Mouse (Mus musculus): Measurements from ENCODE around the gene Ncoa1. TPM values are rescaled to one million over a fixed set of nuclear protein-coding genes. Genes with fewer than 3 reads are reported as not detected.
A peak's percentile ranks its signal among the peaks of the same experiment; 100 is the strongest.

Gene Ncoa1
- total RNA-seq (2021) (10 to 100 TPM; 30.2 to 32.6 TPM), polyA plus RNA-seq (2012; rRNA removed) (16.4 and 25.0 TPM in 2 replicates)
- long read RNA-seq, full-length matches to known transcripts = 15 of 45 reads
- long read RNA-seq, partial matches to known transcripts = 5 of 45 reads
- long read RNA-seq, other reads (novel, unspliced or antisense) = 25 of 45 reads

DNA sequence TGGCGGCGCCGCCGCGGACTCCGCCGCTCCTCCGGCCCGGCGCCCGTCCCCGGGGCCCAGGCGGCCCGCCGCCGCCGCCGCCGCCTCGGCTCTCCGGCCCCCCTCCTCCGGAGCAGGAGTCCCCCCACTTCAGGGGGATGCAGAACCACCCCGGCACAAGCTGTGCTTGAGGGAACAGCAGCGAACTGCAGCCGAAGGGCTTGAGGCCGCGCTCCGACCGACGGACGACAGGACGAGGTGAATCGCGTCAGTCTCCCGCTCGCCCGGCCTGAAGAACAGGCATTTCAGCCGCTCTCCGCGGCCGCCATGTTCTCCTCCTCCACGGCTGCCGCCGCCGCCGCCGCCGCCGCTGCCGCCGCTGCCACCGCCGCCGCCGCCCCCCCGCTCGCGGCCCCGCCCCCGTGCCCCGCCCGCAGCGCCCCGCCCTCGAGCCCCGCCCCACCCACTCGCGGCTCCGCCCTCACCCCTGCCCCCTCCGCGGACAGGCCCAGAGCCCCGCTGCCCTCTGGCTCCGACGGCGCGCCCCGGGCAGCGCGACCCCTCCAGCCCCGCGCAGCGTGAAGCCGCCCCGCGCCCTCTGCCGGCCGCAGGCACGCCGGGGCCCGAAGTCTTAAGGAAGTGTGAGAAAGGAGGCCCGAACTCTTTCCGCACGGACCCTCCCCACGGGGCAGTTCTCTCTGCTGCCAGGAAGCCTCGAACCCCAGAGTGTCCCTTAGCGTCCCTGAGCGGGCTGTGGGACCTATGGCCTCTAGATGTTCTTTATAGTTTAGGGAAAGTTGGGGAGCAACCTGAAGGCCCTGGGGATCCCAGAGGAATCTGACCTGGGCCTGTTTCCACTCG, at the start of gene Ncoa1:
Gene Ncoa1, minus strand, starts transcription at position 351 of the 840 bp plus-strand sequence.
- intact Hi-C loops (cut with DNase I) = loop anchor here (5.0 kb wide), 3 partner anchors 115 to 245 kb away; partner anchors contain the start of genes Cenpo, Gm3625, Itsn2 and Ptrhd1
- peak; percentile 82 to 85 for DNase-seq
- peak within 1 kb of the TSS; percentile 94 for H3K9ac ChIP-seq (ENCODE audit: low read depth, low read length)
- no peaks in the 10 kb centered on the region; the same call in 1 of the 2 replicates for H3K79me2 ChIP-seq (replicated peaks; ENCODE audit: control insufficient read depth, insufficient read depth, low read length)
- peak within 1 kb of the TSS; percentile 96 for H3K4me3 ChIP-seq
- peaks cover 2% of the 10 kb centered on the region; the same call in 1 of the 2 replicates for H3K4me1 ChIP-seq (ENCODE audit: control insufficient read depth, insufficient read depth, low read length)
- TF ChIP-seq POLR2A (IDR thresholded peaks at IDR 0.05; ENCODE audit: insufficient read depth, low read depth, low read length) (peak; percentile 56), CTCF (IDR thresholded peaks at IDR 0.05) (peak; percentile 62), EP300 (IDR thresholded peaks at IDR 0.05; ENCODE audit: insufficient read depth, low read depth, low read length) (no peak)
- peaks cover 9% of the 10 kb centered on the region; the same call in 1 of the 2 replicates for H3K36me3 ChIP-seq (ENCODE audit: control insufficient read depth, insufficient read depth, low read length)
- no peaks in the 10 kb centered on the region for H3K27me3 ChIP-seq (ENCODE audit: control insufficient read depth, insufficient read depth, low read length)
- H3K27ac ChIP-seq = peak within 1 kb of the TSS; percentile 92
- WGBS = 1% methylated on average over 67 of the region's 98 CpGs

DNA sequence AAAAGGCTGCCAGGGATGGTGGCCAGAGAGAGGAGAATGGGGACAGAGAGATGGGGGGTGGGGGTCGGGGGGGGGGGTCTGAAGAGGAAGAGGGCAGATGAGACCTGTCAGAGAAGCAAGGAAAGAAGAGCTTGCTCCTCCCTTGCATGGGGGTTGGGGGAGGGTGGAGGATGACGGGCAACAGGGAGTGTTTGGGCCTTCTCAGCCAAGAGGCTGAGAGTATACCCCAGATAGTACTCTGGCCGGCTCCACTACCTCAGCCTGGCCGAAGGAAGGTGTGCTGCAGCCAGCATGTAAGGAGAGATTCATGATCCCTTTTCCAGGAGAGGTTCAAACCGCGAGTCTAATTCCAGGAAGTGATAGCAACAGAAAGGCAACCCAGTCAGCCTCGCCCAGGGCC, 47.6 kb upstream of the Ncoa1 start:
- Histone ChIP-seq H3K27me3 (ENCODE audit: control insufficient read depth, insufficient read depth, low read length) (no peaks in the 10 kb centered on the region), H3K4me1 (ENCODE audit: control insufficient read depth, insufficient read depth, low read length) (peaks cover 5% of the 10 kb centered on the region), H3K9ac (ENCODE audit: low read depth, low read length) (no peak overlapping the region), H3K36me3 (ENCODE audit: control insufficient read depth, insufficient read depth, low read length) (no peaks in the 10 kb centered on the region), H3K4me3 (no peak overlapping the region), H3K27ac (no peak overlapping the region), H3K79me2 (replicated peaks; ENCODE audit: control insufficient read depth, insufficient read depth, low read length) (no peaks in the 10 kb centered on the region)
- no peak for TF ChIP-seq EP300 (IDR thresholded peaks at IDR 0.05; ENCODE audit: insufficient read depth, low read depth, low read length)
- no peak for TF ChIP-seq CTCF (IDR thresholded peaks at IDR 0.05)
- no peak for TF ChIP-seq POLR2A (IDR thresholded peaks at IDR 0.05; ENCODE audit: insufficient read depth, low read depth, low read length)
- no peak for DNase-seq
- intact Hi-C loops (cut with DNase I) = no loop called here
- 38% methylated on average over 7 of the region's 7 CpGs for WGBS

DNA sequence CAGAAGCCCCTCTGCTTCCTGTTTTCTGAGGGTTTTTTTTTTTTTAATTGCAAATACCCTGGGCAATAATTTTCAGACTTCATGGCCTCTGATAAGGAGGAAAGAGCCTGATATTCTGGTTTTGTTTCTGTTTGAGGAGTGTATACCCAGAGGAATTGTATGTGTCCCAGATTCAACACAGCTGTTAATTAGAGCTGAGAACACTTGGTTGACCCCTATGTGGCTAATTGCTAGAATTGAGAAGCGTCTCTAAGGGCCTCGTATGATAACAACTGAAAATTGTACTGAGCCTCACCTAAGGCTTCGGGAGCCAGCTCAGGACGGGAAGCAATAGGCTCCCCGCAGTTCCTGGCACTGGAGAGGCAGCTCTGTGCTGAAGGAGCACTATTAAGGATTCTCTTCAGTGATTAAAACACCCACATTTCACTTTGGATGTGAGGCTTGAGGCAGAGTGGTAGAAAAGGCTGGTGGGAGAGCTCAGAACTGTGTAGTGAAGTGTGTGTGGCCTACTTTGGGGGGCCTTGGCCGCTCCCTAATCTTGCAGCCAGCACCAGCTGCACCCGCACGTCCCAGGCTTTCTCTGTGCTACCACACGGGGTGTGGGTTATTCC, 46.8 kb upstream of the Ncoa1 start:
- WGBS = 58% methylated on average over 9 of the region's 9 CpGs
- peak in 1 of 2 experiments; percentile 29 for DNase-seq
- Histone ChIP-seq H3K4me1 (ENCODE audit: control insufficient read depth, insufficient read depth, low read length) (peaks cover 5% of the 10 kb centered on the region), H3K4me3 (peak overlapping the region; percentile 10; the same call in 1 of the 2 replicates), H3K27me3 (ENCODE audit: control insufficient read depth, insufficient read depth, low read length) (no peaks in the 10 kb centered on the region), H3K27ac (peak overlapping the region; percentile 52; the same call in 1 of the 2 replicates), H3K36me3 (ENCODE audit: control insufficient read depth, insufficient read depth, low read length) (no peaks in the 10 kb centered on the region), H3K9ac (ENCODE audit: low read depth, low read length) (no peak overlapping the region), H3K79me2 (replicated peaks; ENCODE audit: control insufficient read depth, insufficient read depth, low read length) (no peaks in the 10 kb centered on the region)
- TF ChIP-seq POLR2A (IDR thresholded peaks at IDR 0.05; ENCODE audit: insufficient read depth, low read depth, low read length) = no peak
- TF ChIP-seq EP300 (IDR thresholded peaks at IDR 0.05; ENCODE audit: insufficient read depth, low read depth, low read length) = no peak
- TF ChIP-seq CTCF (IDR thresholded peaks at IDR 0.05) = no peak
- intact Hi-C loops (cut with DNase I) = no loop called here

DNA sequence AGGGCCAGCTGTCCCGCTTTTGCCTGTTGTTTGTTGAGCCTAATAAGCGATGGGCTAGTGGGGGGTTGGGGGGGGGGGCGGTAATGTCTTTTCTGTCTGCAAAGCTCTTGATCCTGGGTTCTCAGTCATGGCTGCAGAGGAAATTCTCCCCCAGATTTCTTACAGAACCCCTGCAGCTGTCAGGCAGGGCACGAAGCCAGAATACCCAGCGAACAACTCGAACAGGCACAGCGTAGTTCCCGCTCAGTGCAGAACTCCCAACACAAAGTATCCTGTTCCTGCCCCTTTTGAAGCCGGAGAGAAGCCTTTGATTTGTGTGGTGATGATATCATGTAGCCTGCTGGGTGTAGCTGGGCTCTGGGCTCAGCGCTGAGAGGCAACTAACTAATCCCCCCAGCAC, 46.2 kb upstream of the Ncoa1 start:
- Histone ChIP-seq H3K4me3 (peak overlapping the region; percentile 10; the same call in 1 of the 2 replicates), H3K9ac (ENCODE audit: low read depth, low read length) (no peak overlapping the region), H3K27me3 (ENCODE audit: control insufficient read depth, insufficient read depth, low read length) (no peaks in the 10 kb centered on the region), H3K27ac (peak overlapping the region; percentile 52), H3K79me2 (replicated peaks; ENCODE audit: control insufficient read depth, insufficient read depth, low read length) (no peaks in the 10 kb centered on the region), H3K36me3 (ENCODE audit: control insufficient read depth, insufficient read depth, low read length) (no peaks in the 10 kb centered on the region), H3K4me1 (ENCODE audit: control insufficient read depth, insufficient read depth, low read length) (peaks cover 5% of the 10 kb centered on the region)
- intact Hi-C loops (cut with DNase I) = no loop called here
- WGBS = 18% methylated on average over 10 of the region's 10 CpGs
- peak; percentile 51 to 63 for DNase-seq
- TF ChIP-seq POLR2A (IDR thresholded peaks at IDR 0.05; ENCODE audit: insufficient read depth, low read depth, low read length) (no peak), EP300 (IDR thresholded peaks at IDR 0.05; ENCODE audit: insufficient read depth, low read depth, low read length) (no peak), CTCF (IDR thresholded peaks at IDR 0.05) (no peak)

DNA sequence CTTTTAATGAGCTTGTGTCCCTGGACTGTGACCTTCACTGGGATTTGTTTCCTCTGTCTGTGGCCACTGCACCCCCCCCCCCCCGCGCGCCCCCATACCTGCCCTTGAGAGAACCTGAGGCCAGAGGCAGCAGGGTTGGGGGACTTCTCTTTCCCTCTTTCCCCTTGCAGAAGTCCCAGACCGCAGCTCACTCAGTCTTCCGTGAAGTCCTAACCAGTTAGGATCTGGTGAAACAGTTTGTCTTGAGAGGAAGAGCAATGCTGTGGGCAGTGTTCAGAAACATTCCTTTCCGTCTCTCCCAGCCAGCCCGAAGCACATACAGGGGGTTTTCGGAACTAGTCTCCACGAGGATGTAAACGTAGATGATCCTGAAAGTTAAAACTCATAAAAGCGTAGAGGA, 42.0 kb upstream of the Ncoa1 start:
- intact Hi-C loops (cut with DNase I) = no loop called here
- no peak overlapping the region for H3K27ac ChIP-seq
- H3K79me2 ChIP-seq (replicated peaks; ENCODE audit: control insufficient read depth, insufficient read depth, low read length) = no peaks in the 10 kb centered on the region
- peaks cover 2% of the 10 kb centered on the region for H3K4me1 ChIP-seq (ENCODE audit: control insufficient read depth, insufficient read depth, low read length)
- DNase-seq = no peak
- no peak overlapping the region for H3K9ac ChIP-seq (ENCODE audit: low read depth, low read length)
- TF ChIP-seq EP300 (IDR thresholded peaks at IDR 0.05; ENCODE audit: insufficient read depth, low read depth, low read length) = no peak
- TF ChIP-seq CTCF (IDR thresholded peaks at IDR 0.05) = no peak
- no peak for TF ChIP-seq POLR2A (IDR thresholded peaks at IDR 0.05; ENCODE audit: insufficient read depth, low read depth, low read length)
- H3K27me3 ChIP-seq (ENCODE audit: control insufficient read depth, insufficient read depth, low read length) = no peaks in the 10 kb centered on the region
- no peaks in the 10 kb centered on the region for H3K36me3 ChIP-seq (ENCODE audit: control insufficient read depth, insufficient read depth, low read length)
- WGBS = 80% methylated on average over 11 of the region's 11 CpGs
- H3K4me3 ChIP-seq = no peak overlapping the region

Measured in heart, adult 2 months (tissue).